Mouse (Mus musculus) CH12F3 (cell line): ENCODE data around the gene Slc39a11.

Experiments
- in situ Hi-C: fragments of 300-500 bp; cut with MboI; formaldehyde crosslinking; loops from 2 replicates; pipeline ENCODE4 v1.14.3; 2020; ENCODE audit warnings: low sequenced_read_pairs

Slc39a11 gene

GRCm38 (mm10) chr11:113366257-113367030 lies 283.4 kb downstream of the Slc39a11 start:
- in situ Hi-C loops = no loop called here

DNA sequence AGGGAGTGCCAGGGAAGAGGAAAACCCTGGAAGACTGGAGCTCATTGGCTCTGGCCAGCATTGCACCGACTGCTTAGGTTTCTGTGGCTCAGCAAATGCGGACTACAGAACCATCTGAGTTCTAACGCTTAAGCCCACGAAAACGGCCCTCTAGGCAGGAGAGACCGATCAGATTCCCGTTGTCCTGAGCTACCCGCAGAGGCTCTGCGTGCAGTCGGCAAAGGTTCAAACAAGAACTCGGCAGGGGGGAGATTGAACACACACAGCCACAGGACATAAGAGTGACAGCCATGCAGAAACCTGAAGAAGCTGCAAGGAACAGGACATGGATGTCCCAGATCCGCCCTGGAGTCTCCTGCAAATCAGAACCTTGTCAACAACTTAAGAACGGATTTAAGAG lies 286.1 kb downstream of the Slc39a11 start:
- in situ Hi-C loops = no loop called here

DNA sequence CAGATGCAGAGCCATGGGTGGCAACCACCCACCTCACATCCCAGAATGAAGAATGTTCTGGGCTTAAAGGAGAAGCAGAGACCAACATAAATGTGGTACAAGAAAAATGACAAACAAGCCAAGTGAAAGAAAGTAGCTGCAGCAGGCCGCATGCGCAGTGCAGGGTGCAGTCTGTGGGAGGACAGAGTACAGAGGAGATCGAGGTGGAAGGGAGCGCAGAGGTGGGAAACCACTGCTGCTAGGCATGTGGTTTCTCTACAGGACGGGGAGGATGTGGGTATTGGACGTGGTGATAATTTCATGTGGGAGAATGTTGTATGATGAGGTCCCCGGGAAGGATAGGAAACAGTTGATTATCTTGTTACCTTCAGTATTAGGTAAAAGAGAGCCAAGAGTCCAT lies 287.3 kb downstream of the Slc39a11 start:
- in situ Hi-C loops = no loop called here

DNA sequence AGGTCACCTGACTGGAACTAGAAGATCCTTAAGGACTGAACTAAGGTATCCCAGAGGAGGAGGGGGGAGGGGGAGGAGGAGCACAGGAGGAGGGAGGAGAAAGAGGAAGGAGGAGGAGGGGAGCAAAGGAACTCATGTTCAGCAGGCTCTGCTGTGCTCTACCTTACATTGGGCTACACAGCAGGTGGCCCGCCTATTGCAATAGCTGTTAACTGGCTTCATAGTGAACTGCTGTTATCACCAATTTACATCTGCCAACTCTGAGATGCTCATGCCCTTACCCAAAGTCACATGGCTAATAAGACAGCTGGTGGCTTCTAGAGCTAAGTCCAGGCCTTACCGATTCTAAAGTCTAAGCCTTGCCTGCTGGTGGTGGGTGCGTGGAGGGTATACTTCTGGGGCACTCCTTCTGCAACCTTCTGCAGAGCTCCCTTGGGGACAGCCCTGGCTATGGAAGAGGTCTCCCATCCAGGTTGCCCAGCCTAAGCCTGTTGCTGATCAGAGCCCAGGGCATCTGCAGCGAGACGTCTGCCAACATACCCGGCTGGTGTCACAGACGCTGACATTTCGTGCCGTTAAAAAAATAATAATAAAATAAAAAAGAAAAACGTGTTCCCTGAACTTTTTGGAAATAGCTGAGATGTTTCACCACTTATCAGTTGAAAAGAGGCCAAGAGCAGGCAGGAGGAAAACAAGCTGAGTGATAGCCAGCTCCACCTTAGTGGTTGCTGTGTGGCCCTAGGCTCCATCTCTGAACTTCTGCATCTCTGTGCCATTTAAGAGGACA lies 289.6 kb downstream of the Slc39a11 start:
- in situ Hi-C loops = no loop called here

DNA sequence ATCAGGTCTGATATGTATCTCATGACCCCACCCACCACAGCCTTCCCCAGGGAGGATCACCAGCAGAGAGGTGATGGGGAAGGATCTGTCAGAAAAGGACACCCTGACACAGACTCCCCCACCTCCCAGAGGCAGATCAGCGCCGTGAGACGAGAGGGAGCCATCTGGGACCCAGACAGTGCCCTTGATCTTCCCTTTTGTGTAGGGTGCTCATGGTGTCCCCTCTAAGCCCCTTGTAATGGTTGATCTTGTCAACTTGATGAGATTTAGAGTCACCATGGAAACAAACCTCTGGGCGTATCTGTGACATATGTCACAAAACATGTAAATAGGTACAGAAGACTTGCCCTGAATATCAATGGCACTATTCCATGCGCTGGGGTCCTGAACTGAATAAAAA lies 293.9 kb downstream of the Slc39a11 start:
- in situ Hi-C loops = no loop called here

DNA sequence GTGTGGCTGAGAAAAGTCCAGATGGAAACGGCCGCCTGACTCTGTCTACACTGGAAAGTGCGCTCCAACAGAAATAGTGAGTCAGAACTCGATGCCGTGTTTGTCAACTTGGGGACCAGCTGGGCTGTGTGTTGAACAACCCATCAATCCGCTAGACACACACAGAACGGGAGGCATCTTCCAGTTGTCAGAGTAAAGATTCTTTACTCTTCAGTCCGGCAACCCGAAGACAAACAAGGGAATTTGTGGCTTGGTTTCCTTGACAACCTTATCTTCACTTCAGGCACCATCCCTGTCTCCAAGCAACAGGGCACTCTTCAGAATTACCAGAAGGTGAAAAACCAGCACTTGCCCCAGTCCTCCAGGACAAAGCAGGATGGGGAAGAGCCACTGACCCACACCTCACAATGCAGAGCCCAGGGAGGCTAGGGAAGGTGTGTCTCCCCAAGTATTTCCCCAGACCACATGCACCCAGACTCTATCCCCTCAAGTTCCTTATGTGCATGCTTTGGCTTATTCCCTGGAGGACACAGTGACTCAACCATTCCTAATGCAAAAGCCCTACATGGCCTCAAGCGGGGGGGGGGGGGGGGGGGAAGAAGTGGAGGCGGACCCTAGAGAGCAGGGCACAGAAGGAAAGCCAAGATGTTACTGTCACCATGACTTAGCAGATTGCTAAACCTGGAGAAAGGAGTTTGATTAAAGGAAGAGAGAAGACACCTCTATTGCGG lies 297.6 kb downstream of the Slc39a11 start:
- in situ Hi-C loops = no loop called here

DNA sequence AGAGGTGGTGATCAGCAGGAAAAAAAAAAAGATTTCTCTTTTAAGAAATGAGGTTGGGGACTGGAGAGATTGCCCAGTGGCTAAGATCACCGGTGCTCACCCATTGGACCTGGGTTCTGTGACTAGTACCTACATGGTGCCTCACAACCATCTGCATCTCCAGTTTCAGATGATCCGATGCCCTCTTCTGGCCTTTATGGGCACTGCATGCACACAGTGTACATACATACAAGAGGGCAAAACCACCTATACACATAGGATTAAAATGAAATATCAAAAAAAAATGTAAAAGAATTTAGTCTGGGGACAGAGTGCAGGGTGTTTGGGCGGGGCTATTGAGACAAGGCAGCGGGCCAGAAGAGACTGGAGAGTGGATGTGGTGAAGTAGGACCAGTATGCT lies 299.3 kb downstream of the Slc39a11 start:
- in situ Hi-C loops = no loop called here

DNA sequence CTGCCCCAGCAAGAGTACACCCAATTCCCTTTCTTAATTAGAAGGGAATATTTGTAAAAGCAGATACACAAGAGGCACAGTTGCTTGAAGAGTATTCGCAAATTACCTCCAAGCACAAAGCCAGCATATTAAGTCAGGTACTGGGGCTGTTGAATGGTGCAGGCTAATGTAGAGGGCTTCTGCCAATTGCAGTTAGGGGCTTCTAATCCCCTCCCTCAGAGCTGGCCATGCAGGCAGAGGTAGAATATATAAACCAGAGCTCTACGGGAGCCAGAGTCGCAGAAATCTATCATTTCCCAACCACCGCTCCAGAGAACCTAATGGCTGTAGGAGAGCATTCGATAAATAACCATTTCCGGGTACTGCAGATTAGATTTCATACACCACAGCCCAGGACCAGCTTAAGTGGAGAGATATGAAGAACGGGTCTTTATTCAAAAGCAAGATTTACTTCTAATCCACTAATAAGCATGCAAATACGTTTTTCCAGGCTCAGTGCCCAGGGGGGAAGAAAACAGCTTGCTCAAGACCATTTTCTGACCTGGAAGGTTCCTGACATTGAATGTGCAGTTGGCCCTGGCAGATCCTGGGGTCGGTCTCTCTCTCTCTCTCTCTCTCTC lies 302.9 kb downstream of the Slc39a11 start:
- in situ Hi-C loops = no loop called here

GRCm38 (mm10) chr11:113339770-113340169 lies 310.1 kb downstream of the Slc39a11 start:
- in situ Hi-C loops = no loop called here

- in situ Hi-C loops = no loop called here
Measured at GRCm38 (mm10) chr11:113338581-113338980, 311.3 kb downstream of the Slc39a11 start.

DNA sequence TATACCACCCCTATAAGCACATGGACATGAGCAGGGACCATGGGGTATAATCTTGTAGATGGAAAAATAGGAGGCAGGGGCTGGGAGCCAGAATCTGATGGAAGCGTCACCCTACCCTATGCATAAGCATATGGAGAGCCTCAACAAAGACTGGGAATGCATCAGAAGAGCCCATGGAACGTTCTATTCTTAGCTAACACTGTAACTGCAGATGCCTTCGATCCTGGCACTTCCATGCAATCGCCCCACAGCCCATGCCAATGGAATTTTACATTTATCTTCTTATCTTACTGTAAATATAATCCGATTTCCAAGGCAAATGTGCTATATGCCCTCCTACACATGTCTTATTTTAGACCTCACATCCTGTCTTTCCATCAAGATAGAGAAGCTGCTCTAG lies 314.2 kb downstream of the Slc39a11 start:
- in situ Hi-C loops = no loop called here

DNA sequence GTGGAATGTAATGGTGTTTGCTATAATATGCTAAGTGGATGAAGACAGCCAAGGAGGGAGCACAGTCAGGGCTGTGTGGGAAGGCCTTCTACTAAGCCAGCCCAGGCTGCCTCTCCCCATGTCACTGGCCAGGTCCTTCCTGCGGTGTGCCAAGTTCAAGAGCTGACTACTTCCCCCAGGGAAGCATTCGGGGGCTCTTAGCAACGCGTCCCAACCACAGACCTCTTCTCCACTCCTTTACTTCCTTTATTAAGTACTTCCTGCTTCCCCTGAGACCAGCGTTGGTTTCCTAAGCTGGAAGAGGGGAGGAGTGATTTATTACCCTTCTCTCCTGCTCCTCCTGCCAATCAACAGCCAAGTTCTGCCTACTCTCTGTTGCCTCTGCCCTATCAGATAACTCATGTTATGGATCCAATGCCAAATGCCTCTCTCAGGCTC lies 315.4 kb downstream of the Slc39a11 start:
- in situ Hi-C loops = no loop called here

DNA sequence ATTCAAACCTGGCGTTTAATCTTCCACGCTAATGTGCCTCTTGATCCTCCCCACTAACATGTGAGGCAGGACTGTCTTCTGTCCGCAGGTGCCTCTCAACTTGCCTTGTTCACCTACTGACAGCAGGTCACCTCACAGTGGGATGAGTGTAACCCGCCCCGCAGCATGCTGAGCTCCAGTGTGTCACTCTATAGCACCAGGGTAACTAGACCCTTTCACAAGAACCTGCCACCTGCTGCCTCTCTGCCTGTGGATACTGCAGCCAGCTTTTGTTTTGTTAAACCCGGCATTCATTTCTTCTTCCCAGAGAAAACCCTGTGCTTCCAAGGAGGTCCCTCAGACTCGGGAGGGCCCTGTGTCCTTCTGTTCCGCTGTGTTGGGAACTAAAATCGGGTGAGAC lies 316.3 kb downstream of the Slc39a11 start:
- in situ Hi-C loops = no loop called here

GRCm38 (mm10) chr11:113330061-113330591 lies 319.8 kb downstream of the Slc39a11 start:
- in situ Hi-C loops = no loop called here

DNA sequence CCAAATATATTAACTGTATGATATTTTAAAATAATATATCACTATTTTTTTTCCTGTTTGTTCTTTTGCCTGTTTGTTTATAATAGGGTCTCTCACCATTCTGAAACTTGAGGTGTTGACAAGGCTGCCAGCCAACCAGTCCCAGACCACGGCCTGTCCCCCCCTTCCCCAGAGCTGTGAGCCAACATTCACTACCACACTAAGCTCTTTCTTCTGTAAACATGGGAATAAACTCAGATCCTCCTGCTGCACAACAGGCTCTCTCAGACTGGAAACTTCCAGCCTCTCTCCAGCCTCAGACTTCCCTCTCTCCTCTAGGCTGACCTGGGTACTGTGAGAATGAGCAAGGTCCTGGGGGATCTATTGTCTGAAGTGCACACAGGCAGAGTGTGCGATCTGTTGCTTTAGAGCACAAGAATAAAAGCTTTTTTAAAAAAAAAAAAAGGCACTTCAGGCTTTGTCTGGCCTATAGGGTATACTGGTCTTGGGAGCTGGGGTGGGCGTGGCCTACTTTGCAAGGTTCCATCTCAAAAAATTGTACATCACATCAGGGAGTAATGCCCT lies 322.3 kb downstream of the Slc39a11 start:
- in situ Hi-C loops = no loop called here

DNA sequence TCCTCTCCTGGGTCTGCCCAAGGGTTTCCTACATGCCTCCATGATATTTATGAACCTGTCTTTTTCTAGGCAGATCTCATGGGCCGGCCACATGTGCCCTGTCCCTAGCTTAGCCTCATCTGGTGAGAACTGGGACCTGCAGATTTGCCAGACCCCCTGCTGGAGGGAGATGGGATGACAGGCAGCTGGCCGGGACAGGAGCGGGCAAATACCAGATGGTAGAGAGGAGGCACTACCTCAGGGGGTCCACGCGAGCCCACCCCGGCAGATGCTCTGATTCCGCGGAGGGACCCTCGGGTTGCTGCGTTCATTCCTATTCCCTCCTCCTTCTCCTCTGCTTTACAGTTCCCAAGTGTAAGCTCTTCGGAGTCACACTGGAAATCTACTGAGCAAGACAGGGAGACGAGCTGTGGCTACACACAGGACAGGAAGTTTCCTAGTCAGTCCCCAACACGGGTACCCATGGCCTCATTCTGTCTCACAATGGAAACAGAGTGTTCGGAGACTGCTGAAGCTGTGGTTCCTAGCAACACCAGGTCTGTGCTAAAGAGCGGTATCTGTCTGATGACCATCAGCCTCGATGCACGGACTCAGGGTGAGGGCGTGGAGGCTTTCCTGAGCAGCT lies 323.4 kb downstream of the Slc39a11 start:
- in situ Hi-C loops = no loop called here

DNA sequence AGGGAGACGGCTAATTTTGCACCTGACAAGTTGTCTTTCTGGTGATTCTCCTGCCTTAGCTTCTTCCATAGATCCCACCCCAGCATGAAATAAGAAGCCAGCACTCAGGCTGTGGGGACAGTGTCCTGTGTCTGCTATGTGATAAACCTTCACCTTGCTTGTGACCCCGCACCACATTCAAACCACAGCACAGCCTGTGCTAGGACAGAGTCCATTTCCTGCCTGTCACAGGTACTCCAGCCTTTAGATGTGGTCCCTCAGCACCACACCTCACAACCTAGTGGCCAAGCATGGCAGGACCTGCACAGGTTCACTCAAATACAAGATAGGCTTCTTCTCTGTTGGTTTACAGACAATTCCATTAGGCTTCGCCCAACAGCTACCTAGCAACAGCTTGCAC lies 328.3 kb downstream of the Slc39a11 start:
- in situ Hi-C loops = loop anchor here (25.0 kb wide), 1 partner anchor 491 kb away; no protein-coding TSS in a partner anchor

- in situ Hi-C loops = loop anchor here (25.0 kb wide), 1 partner anchor 503 kb away; no protein-coding TSS in a partner anchor
Measured at GRCm38 (mm10) chr11:113309265-113309951, 340.5 kb downstream of the Slc39a11 start.

- in situ Hi-C loops = loop anchor here (25.0 kb wide), 1 partner anchor 504 kb away; no protein-coding TSS in a partner anchor
Measured at GRCm38 (mm10) chr11:113308256-113308941, 341.5 kb downstream of the Slc39a11 start.
